9 mouse cellular contexts compared by ENCODE assay signal in genomic region chr8:95293891-95294290, GRCm38 (mm10). TPM values are rescaled to one million over a fixed set of nuclear protein-coding genes. Genes with fewer than 3 reads are reported as not detected.
DNase-seq lines count a peak whose midpoint lies in the region; ATAC-seq and TF ChIP-seq lines count a peak whose summit lies in the region.
"Had no signal": no experiment of that assay in that cellular context is flagged by ENCODE, and none has a peak within 500 bp of the region (broad histone marks: within the 10 kb centered on the region; RNA-seq: fewer than 3 reads in every experiment).

No protein-coding gene starts in this region.

- H3K36me3 ChIP-seq in hindbrain, embryonic 10.5 days: no peaks in the 10 kb centered on the region
- H3K36me3 ChIP-seq in hindbrain, embryonic 11.5 days (ENCODE audit: control insufficient read depth, insufficient read depth, low read length): no peaks in the 10 kb centered on the region
- H3K36me3 ChIP-seq in hindbrain, postnatal 0 days (ENCODE audit: insufficient read depth, low read length): no peaks in the 10 kb centered on the region
- H3K36me3 ChIP-seq in lung, embryonic 15.5 days: no peaks in the 10 kb centered on the region

- no peak overlapping the region for H3K4me2 ChIP-seq in hindbrain, embryonic 11.5 days (replicated peaks; ENCODE audit: low read depth, low read length)
- H3K4me2 ChIP-seq in hindbrain, postnatal 0 days (ENCODE audit: low read depth, low read length): 0 out of 2 replicates have a peak overlapping the region, but pooled peaks have one; percentile 10
- H3K4me2 ChIP-seq in lung, embryonic 15.5 days: peak overlapping the region; percentile 44

- ATAC-seq in hindbrain, embryonic 11.5 days (ENCODE audit: low FRiP score): no peak
- peak; percentile 35; the same call in 1 of the 2 replicates for ATAC-seq in hindbrain, postnatal 0 days
- ATAC-seq in lung, embryonic 15.5 days (ENCODE audit: borderline replicate concordance, extremely low read depth, low FRiP score, low TSS enrichment): 0 out of 2 replicates have a peak, but pooled peaks have one; percentile 36

- peaks cover 8% of the 10 kb centered on the region; the same call in 1 of the 2 replicates for H3K4me1 ChIP-seq in hindbrain, embryonic 10.5 days (replicated peaks)
- H3K4me1 ChIP-seq in hindbrain, embryonic 11.5 days (replicated peaks; ENCODE audit: control insufficient read depth, insufficient read depth, low read length): no peaks in the 10 kb centered on the region
- H3K4me1 ChIP-seq in hindbrain, postnatal 0 days (ENCODE audit: insufficient read depth, low read length): 0 out of 2 replicates have a peak, but pooled peaks cover 4% of the 10 kb centered on the region
- peaks cover 13% of the 10 kb centered on the region; the same call in 1 of the 2 replicates for H3K4me1 ChIP-seq in lung, embryonic 15.5 days

- H3K9ac ChIP-seq in hindbrain, embryonic 11.5 days (ENCODE audit: low read depth, low read length): no peak overlapping the region
- H3K9ac ChIP-seq in hindbrain, postnatal 0 days (replicated peaks; ENCODE audit: low read length): no peak overlapping the region
- no peak overlapping the region for H3K9ac ChIP-seq in lung, embryonic 15.5 days

- TF ChIP-seq CTCF in hindbrain, postnatal 0 days (IDR thresholded peaks at IDR 0.05; ENCODE audit: low read depth): no peak

- no peak for DNase-seq in hindbrain, embryonic 10.5 days (ENCODE audit: low spot score)
- no peak for DNase-seq in hindbrain, embryonic 11.5 days (ENCODE audit: low spot score)
- DNase-seq in gastrocnemius, postnatal 25 days: peak; percentile 40
- peak; percentile 53 for DNase-seq in hindbrain, postnatal 0 days (ENCODE audit: low spot score)
- no peak for DNase-seq in embryo, embryonic 10.5 days (ENCODE audit: low spot score)
- no peak for DNase-seq in urinary bladder, adult 2 months (ENCODE audit: low spot score)
- DNase-seq in retina, postnatal 1 day: no peak

- no peaks in the 10 kb centered on the region for H3K9me3 ChIP-seq in hindbrain, embryonic 10.5 days
- no peaks in the 10 kb centered on the region for H3K9me3 ChIP-seq in hindbrain, embryonic 11.5 days (ENCODE audit: control insufficient read depth, low read length)
- H3K9me3 ChIP-seq in hindbrain, postnatal 0 days (ENCODE audit: low read length): no peaks in the 10 kb centered on the region
- no peaks in the 10 kb centered on the region for H3K9me3 ChIP-seq in lung, embryonic 15.5 days

- 83% methylated on average over 7 of the region's 7 CpGs for WGBS in hindbrain, embryonic 10.5 days
- 81% methylated on average over 7 of the region's 7 CpGs for WGBS in hindbrain, embryonic 11.5 days
- 48% methylated on average over 7 of the region's 7 CpGs for WGBS in hindbrain, postnatal 0 days
- WGBS in lung, embryonic 15.5 days: 40% methylated on average over 7 of the region's 7 CpGs

- H3K27me3 ChIP-seq in hindbrain, embryonic 10.5 days (ENCODE audit: insufficient read depth, poor library complexity, severe bottlenecking): no peaks in the 10 kb centered on the region
- no peaks in the 10 kb centered on the region for H3K27me3 ChIP-seq in hindbrain, embryonic 11.5 days (ENCODE audit: control insufficient read depth, insufficient read depth, low read length)
- H3K27me3 ChIP-seq in hindbrain, postnatal 0 days (ENCODE audit: insufficient read depth, low read length): no peaks in the 10 kb centered on the region
- H3K27me3 ChIP-seq in lung, embryonic 15.5 days: no peaks in the 10 kb centered on the region

- 0 out of 2 replicates have a peak overlapping the region, but pooled peaks have one; percentile 5 for H3K27ac ChIP-seq in hindbrain, embryonic 10.5 days
- H3K27ac ChIP-seq in hindbrain, embryonic 11.5 days (ENCODE audit: low read depth, low read length): no peak overlapping the region
- peak overlapping the region; percentile 12; the same call in 1 of the 2 replicates for H3K27ac ChIP-seq in hindbrain, postnatal 0 days
- H3K27ac ChIP-seq in lung, embryonic 15.5 days: peak overlapping the region; percentile 37; the same call in 1 of the 2 replicates

- H3K4me3 ChIP-seq in hindbrain, embryonic 10.5 days: no peak overlapping the region
- H3K4me3 ChIP-seq in hindbrain, embryonic 11.5 days (ENCODE audit: low read depth, low read length): no peak overlapping the region
- no peak overlapping the region for H3K4me3 ChIP-seq in hindbrain, postnatal 0 days (ENCODE audit: low read length)
- peak overlapping the region; percentile 12 for H3K4me3 ChIP-seq in lung, embryonic 15.5 days

RNA-seq across cellular contexts. Expression of gene Cngb1, which starts 12.5 kb away (rescaled TPM):
- 0.07 and 0.59 TPM in 2 replicates for polyA plus RNA-seq in hindbrain, embryonic 10.5 days (2016; fragmentation: Nextera tagmentation; extraction: Ambion mirVana)
- 0.66 and 0.71 TPM in 2 replicates for polyA plus RNA-seq in hindbrain, embryonic 11.5 days (2014; fragmentation: Nextera tagmentation; extraction: Ambion mirVana)
- under 1 TPM; 0.48 to 0.49 TPM for total RNA-seq in gastrocnemius, postnatal 25 days (2021)
- 0.52 and 0.83 TPM in 2 replicates for total RNA-seq in hindbrain, postnatal 0 days (2014; rRNA removed)
- polyA plus RNA-seq in hindbrain, postnatal 0 days (2015; fragmentation: Nextera tagmentation; extraction: Ambion mirVana): 1.2 and 1.7 TPM in 2 replicates
- 0.25 and 0.99 TPM in 2 replicates for polyA plus RNA-seq in lung, embryonic 15.5 days (2015; fragmentation: Nextera tagmentation; extraction: Ambion mirVana)
- 1.5 and 2.9 TPM in 2 replicates for polyA plus RNA-seq in urinary bladder, adult 2 months (2012; rRNA removed)
- total RNA-seq: MEL had no signal

RNA-seq across cellular contexts. Expression of gene Tepp, which starts 16.5 kb away (rescaled TPM):
- polyA plus RNA-seq in hindbrain, embryonic 10.5 days (2016; fragmentation: Nextera tagmentation; extraction: Ambion mirVana): not detected in 2 replicates
- polyA plus RNA-seq in hindbrain, embryonic 11.5 days (2014; fragmentation: Nextera tagmentation; extraction: Ambion mirVana): not detected in 2 replicates
- not detected for total RNA-seq in gastrocnemius, postnatal 25 days (2021)
- total RNA-seq in hindbrain, postnatal 0 days (2014; rRNA removed): 1.4 TPM in 1 of 2 replicates, not detected in the other
- 3.1 and 3.7 TPM in 2 replicates for polyA plus RNA-seq in hindbrain, postnatal 0 days (2015; fragmentation: Nextera tagmentation; extraction: Ambion mirVana)
- 0.63 and 0.64 TPM in 2 replicates for polyA plus RNA-seq in lung, embryonic 15.5 days (2015; fragmentation: Nextera tagmentation; extraction: Ambion mirVana)
- polyA plus RNA-seq in urinary bladder, adult 2 months (2012; rRNA removed): 1.7 and 3.3 TPM in 2 replicates
- total RNA-seq: MEL had no signal

RNA-seq across cellular contexts. Expression of gene Zfp319, which starts 37.9 kb away (rescaled TPM):
- 12.4 and 16.6 TPM in 2 replicates for polyA plus RNA-seq in hindbrain, embryonic 10.5 days (2016; fragmentation: Nextera tagmentation; extraction: Ambion mirVana)
- polyA plus RNA-seq in hindbrain, embryonic 11.5 days (2014; fragmentation: Nextera tagmentation; extraction: Ambion mirVana): 8.9 and 10.0 TPM in 2 replicates
- 1 to 10 TPM; 3.3 to 3.4 TPM for total RNA-seq in gastrocnemius, postnatal 25 days (2021)
- 18.3 and 21.0 TPM in 2 replicates for total RNA-seq in hindbrain, postnatal 0 days (2014; rRNA removed)
- 9.2 and 10.5 TPM in 2 replicates for polyA plus RNA-seq in hindbrain, postnatal 0 days (2015; fragmentation: Nextera tagmentation; extraction: Ambion mirVana)
- polyA plus RNA-seq in lung, embryonic 15.5 days (2015; fragmentation: Nextera tagmentation; extraction: Ambion mirVana): 8.2 and 9.4 TPM in 2 replicates
- polyA plus RNA-seq in urinary bladder, adult 2 months (2012; rRNA removed): 6.8 and 7.9 TPM in 2 replicates

RNA-seq across cellular contexts. Expression of gene Usb1, which starts 38.2 kb away (rescaled TPM):
- 48.5 and 48.8 TPM in 2 replicates for polyA plus RNA-seq in hindbrain, embryonic 10.5 days (2016; fragmentation: Nextera tagmentation; extraction: Ambion mirVana)
- 36.5 and 40.3 TPM in 2 replicates for polyA plus RNA-seq in hindbrain, embryonic 11.5 days (2014; fragmentation: Nextera tagmentation; extraction: Ambion mirVana)
- total RNA-seq in gastrocnemius, postnatal 25 days (2021): 1 to 10 TPM; 5.1 TPM
- 22.8 and 68.5 TPM in 2 replicates for total RNA-seq in hindbrain, postnatal 0 days (2014; rRNA removed)
- 25.6 and 25.9 TPM in 2 replicates for polyA plus RNA-seq in hindbrain, postnatal 0 days (2015; fragmentation: Nextera tagmentation; extraction: Ambion mirVana)
- 39.6 and 40.4 TPM in 2 replicates for polyA plus RNA-seq in lung, embryonic 15.5 days (2015; fragmentation: Nextera tagmentation; extraction: Ambion mirVana)
- 34.5 and 43.1 TPM in 2 replicates for polyA plus RNA-seq in urinary bladder, adult 2 months (2012; rRNA removed)

RNA-seq across cellular contexts. Expression of gene Mmp15, which starts 58.2 kb away (rescaled TPM):
- 15.2 and 19.4 TPM in 2 replicates for polyA plus RNA-seq in hindbrain, embryonic 10.5 days (2016; fragmentation: Nextera tagmentation; extraction: Ambion mirVana)
- polyA plus RNA-seq in hindbrain, embryonic 11.5 days (2014; fragmentation: Nextera tagmentation; extraction: Ambion mirVana): 13.0 and 15.7 TPM in 2 replicates
- 10 to 100 TPM; 15.4 to 18.0 TPM for total RNA-seq in gastrocnemius, postnatal 25 days (2021)
- 72.9 and 80.6 TPM in 2 replicates for total RNA-seq in hindbrain, postnatal 0 days (2014; rRNA removed)
- 14.0 and 14.2 TPM in 2 replicates for polyA plus RNA-seq in hindbrain, postnatal 0 days (2015; fragmentation: Nextera tagmentation; extraction: Ambion mirVana)
- polyA plus RNA-seq in lung, embryonic 15.5 days (2015; fragmentation: Nextera tagmentation; extraction: Ambion mirVana): 18.1 and 20.4 TPM in 2 replicates
- polyA plus RNA-seq in urinary bladder, adult 2 months (2012; rRNA removed): 17.1 and 27.3 TPM in 2 replicates
- total RNA-seq: MEL had no signal

Comparison
In these comparisons a context has a peak if more than half of its experiments do, and no peak if none do; other contexts are left out.
1. DNase-seq: peak in gastrocnemius, postnatal 25 days (single experiment) and hindbrain, postnatal 0 days (single experiment); none in hindbrain, embryonic 10.5 days (single experiment), hindbrain, embryonic 11.5 days (single experiment), embryo, embryonic 10.5 days (single experiment), urinary bladder, adult 2 months (single experiment) and retina, postnatal 1 day (single experiment).